Mouse (Mus musculus) layer of hippocampus, adult 2 months (tissue): Measurements from ENCODE around the gene Col5a3. TPM values are rescaled to one million over a fixed set of nuclear protein-coding genes. Genes with fewer than 3 reads are reported as not detected.
A peak's percentile ranks its signal among the peaks of the same experiment; 100 is the strongest.

Experiments
- DNase-seq, 2 experiments: peaks; one replicate each; pipeline ENCODE4 v3.0.0; 2022; ENCODE audit warnings: low spot score in 2 of 2
- H3K27ac ChIP-seq: fragments of 200-600 bp; 2 replicates; pipeline ENCODE4 v1.8.1; 2022
- H3K4me3 ChIP-seq: fragments of 200-600 bp; 2 replicates; pipeline ENCODE4 v1.8.1; 2022; ENCODE audit warnings: mild to moderate bottlenecking
- CTCF ChIP-seq: fragments of 200-600 bp; conservative IDR thresholded peaks from 2 replicates; pipeline ENCODE4 v1.8.1; 2022; ENCODE audit warnings: antibody characterized with exemption, mild to moderate bottlenecking, moderate library complexity
- total RNA-seq, 2 experiments: library from RNA; stranded (reverse); gene quantifications; 2 replicates each; pipeline ENCODE4 v1.2.3; 2021

Col5a3 gene
- total RNA-seq, 2 experiments from 2014 or later: 1.6 to 1.8 TPM

DNA sequence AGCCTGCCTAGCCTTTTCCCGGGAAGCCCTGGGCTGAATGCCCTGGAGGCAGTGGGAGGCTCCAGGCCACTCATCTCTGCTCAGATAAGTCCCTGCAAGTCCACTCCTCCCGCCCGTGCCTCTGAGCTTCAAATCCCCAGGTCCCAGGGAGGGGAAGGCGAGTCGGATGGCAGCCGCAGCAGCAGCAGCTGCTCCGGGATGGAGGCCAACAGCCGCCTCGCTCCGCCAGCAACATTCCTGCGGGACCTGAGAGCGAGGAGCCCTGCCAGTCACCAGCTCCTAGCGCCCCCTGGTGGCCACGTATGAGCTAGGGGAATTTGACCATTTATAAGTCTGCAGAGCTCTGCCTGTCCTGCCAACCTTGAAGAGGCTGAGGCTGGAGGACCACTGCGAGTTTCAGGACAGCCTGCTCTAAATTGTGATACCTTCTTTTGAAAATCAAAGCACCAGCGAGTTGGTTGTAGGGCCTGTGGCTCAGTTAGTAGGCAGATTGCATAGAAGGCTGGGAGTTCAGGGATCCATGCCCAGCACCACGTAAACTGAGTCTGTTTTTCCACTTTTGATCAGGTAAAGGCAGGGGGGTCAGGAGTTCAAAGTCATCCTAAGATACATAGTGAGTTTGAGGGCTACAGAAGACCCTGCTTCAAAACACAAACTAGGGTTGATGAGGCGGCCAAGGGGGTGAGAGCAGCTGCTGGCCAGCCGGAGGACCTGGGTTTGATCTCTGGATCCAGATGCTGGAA lies 16.2 kb upstream of the Col5a3 start:
- H3K4me3 ChIP-seq: no peak overlapping the region
- peak; percentile 97 for TF ChIP-seq CTCF
- H3K27ac ChIP-seq: no peak overlapping the region

DNA sequence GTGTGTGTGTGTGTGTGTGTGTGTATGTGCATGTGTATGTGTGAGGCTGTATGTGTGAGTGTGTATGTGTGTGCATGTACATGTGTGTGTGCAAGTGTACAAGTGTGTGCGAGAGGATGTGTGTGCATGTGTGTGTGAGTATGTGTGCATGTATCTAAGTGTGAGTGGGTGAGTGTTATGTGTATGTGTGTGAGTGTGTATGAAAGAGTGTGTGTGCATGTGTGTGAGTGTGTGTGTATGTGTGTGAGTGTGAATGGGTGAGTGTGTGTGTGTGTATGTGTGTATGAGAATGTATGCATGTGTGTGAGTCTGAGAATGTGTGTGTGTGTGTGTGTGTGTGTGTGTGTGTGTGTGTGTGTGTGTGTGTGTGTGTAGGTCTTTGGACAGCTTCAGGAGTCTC lies 13.3 kb upstream of the Col5a3 start:
- Histone ChIP-seq H3K27ac (no peak overlapping the region), H3K4me3 (no peak overlapping the region)
- no peak for DNase-seq
- TF ChIP-seq CTCF: no peak

More for the DNA sequence above, 16.2 kb upstream of the Col5a3 start:
- DNase-seq: peak; percentile 93 to 96

DNA sequence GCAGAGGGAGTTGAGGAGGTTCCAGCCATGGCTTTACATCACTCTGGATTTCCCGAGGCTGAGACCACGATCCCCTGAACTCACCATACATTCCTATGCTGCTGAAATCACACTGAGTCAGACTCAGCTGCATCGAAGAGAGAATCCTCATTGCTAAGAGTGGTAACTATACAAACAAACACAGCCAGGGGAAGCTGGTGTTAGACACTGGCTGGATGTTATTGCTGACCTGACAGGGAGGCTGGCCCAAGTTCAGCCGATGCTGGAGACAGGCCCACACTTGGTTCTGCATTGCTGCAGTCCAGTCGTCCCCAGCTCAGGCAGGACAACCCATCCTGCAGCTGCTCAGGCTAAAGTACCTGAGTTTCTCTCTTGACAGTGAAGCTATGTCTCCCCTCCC lies 10.9 kb upstream of the Col5a3 start:
- no peak overlapping the region for H3K4me3 ChIP-seq

DNA sequence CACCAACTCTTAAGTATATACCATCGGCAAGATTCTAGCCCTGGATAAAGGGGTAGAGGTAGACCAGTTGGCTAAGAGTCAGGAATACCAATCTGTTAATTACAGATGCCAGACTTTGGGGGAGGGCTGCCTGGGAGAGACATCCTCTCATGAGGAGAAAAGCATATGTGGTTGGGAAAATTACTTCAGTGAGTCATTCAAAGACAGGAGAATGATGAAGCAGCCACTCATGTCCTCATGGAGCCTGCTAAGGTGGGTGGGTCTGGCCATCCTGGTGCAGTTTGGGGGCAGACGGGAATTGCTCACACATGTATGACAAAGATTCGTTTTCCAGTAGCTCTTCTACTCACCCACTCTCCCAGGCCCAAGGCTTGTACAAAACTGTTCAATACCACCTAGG lies 8.0 kb upstream of the Col5a3 start:
- Histone ChIP-seq H3K4me3 (no peak overlapping the region), H3K27ac (no peak overlapping the region)
- TF ChIP-seq CTCF: no peak
- peak in 1 of 2 experiments; percentile 71 for DNase-seq

More for the DNA sequence above, 10.9 kb upstream of the Col5a3 start:
- no peak for DNase-seq
- no peak for TF ChIP-seq CTCF
- H3K27ac ChIP-seq: no peak overlapping the region

DNA sequence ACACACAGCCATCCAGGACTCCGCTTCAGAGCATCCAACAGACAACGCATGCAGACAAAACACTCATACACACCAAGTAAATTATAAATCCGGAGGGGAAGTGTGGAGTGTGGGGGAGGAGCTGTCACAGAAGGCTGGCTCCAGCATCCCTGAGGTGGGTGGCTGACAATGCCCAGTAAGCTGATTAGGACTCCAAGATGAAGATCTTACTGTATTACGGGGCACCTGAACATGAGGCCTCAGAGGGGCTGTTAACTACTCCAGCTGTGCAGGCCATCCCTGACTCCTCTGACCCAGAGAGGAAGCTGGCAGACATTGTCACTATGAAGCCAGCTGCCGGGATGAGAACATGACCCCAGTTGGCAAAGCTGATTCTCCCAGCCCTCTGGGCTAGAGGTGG lies 5.1 kb upstream of the Col5a3 start:
- H3K27ac ChIP-seq: no peak overlapping the region
- DNase-seq: no peak
- no peak for TF ChIP-seq CTCF
- H3K4me3 ChIP-seq: no peak overlapping the region

DNA sequence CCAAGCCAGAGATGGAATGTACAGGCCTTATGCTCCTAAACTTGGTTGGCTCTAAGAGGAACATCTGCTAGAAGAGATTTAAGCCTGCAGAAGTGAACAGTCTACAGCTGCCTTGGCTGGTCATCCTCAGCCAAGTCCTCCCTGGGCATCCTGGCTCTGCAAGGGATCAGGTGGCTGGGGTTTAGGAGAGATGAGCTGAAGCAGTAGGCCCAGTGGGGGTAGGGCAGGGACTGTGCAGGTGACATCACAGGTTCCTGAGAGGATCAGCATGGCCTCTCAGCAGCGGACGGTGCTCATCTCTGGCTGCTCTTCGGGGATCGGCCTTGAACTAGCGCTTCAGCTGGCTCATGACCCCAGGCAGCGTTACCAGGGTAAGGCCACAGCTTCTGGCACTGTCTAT lies 3.4 kb upstream of the Col5a3 start, which contains the start of gene Rdh8:
Rdh8 (plus strand) TSS at position 268 of the 400 bp plus-strand sequence.
- no peak within 1 kb of the TSS for H3K4me3 ChIP-seq
- DNase-seq: no peak
- no peak for TF ChIP-seq CTCF
- no peak within 1 kb of the TSS for H3K27ac ChIP-seq

DNA sequence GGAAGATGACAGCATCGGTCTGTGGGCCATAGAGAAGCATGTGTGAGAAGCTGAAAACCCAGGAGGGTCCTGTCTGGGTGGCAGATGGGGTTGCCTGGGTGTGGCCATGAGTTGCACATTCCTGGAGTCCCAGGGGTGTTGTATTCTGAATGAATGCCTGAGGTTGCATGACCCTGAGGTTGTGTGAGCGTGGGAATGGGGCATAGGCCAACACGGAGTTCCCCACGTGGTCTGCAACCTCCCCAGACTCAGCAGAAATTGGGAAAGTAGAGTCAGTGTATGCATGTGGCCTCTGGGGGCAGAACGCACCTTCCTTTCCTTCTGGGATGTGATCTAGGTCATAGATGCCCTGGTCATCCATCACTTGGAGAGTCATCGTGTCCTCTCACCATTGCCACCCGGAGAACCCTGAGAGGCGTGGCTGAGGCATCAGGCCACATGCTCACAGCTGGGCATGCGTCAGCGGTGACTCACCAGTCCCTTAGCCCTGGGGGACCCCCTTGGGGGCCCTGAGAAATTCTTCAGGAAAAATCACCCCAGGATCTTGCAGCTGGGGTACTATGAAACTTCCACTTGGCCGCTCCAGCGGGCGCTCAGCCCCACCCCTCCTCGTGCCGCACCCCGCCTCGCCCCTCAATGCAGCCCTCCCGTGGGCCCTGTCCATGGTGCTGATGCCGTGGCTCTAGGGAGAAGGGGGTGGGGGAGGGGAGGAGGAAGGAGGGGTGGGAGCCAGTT lies 2.2 kb downstream of the Col5a3 start:
- no peak for DNase-seq
- TF ChIP-seq CTCF: no peak
- Histone ChIP-seq H3K27ac (no peak overlapping the region), H3K4me3 (no peak overlapping the region)

DNA sequence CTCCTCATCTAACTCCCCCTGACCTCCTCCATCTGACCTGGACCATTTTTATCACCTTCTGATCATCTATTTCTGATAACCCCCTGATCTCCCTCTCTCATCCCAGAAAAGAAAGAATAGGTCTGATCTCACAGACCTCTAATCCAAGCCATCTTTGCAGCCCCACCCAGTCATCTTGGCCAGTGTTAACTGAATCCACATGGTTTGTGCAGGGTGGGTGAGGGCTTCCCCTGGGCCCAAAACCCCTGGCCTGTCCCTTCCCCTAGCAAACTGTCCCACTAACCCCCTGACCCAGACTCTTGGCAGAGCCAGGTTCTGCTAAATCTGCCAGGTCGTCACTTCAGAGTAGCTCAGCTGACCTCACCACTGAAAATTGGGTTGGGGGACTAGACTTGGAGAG lies 4.1 kb downstream of the Col5a3 start:
- H3K27ac ChIP-seq: no peak overlapping the region
- no peak for TF ChIP-seq CTCF
- no peak overlapping the region for H3K4me3 ChIP-seq
- DNase-seq: no peak

DNA sequence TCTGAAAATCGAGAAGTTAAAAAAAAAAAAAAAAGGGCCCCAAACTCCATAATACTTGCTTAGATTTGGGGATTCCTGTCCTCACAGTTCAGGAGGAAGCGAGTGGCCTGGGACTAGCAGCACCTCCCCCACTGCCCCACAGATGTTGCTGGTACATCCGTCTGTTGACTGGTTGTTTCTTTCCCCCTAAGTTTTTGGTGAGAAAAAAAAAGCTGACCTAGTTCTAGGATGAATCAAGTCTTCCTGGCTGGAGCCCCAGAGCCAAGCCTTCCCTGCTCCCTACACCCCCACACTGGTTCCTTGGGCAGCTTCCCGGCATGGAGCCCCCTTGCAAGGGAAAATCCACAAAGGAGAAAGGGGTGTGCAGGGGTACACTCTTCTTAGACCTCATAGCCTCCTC lies 4.6 kb downstream of the Col5a3 start:
- no peak overlapping the region for H3K27ac ChIP-seq
- DNase-seq: peak in 1 of 2 experiments; percentile 4
- no peak overlapping the region for H3K4me3 ChIP-seq
- TF ChIP-seq CTCF: no peak

DNA sequence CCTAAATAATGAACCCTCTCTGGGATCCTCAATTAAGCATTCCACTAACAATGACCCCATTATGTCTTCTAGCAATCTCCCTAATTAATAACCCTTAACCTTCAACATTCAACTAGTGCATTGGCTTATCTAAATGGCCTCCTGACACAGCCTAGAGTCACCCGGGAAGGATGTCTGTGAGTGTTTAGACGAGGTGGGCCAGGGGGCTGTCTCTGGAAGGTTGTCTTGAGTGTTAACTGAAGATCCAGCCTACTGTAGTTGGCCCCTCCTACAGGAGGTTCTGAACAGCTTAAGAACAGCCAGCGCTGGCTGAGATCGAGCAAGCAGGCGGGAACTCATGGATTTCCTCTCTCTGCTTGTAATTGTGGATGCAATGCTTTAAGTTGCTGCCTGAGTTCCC lies 9.2 kb downstream of the Col5a3 start:
- TF ChIP-seq CTCF: no peak
- Histone ChIP-seq H3K27ac (no peak overlapping the region), H3K4me3 (no peak overlapping the region)
- no peak for DNase-seq

DNA sequence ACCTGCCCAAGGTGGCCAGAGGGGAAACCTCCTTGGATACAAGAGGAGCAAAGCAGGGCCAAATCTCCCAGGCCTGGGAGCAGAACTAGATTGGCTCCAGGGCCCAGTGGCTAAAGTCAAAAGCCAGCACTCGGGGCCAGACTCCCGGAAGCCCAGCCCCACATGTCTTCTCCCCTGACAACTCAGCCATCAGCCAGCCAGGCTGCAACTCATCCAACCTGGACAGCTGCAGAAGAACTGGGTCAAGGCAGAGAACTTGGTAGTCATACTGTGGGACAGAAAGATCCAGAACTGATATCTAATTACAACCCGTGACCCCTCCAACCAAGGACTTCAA lies 9.7 kb downstream of the Col5a3 start:
- Histone ChIP-seq H3K4me3 (no peak overlapping the region), H3K27ac (no peak overlapping the region)
- DNase-seq: no peak
- no peak for TF ChIP-seq CTCF

DNA sequence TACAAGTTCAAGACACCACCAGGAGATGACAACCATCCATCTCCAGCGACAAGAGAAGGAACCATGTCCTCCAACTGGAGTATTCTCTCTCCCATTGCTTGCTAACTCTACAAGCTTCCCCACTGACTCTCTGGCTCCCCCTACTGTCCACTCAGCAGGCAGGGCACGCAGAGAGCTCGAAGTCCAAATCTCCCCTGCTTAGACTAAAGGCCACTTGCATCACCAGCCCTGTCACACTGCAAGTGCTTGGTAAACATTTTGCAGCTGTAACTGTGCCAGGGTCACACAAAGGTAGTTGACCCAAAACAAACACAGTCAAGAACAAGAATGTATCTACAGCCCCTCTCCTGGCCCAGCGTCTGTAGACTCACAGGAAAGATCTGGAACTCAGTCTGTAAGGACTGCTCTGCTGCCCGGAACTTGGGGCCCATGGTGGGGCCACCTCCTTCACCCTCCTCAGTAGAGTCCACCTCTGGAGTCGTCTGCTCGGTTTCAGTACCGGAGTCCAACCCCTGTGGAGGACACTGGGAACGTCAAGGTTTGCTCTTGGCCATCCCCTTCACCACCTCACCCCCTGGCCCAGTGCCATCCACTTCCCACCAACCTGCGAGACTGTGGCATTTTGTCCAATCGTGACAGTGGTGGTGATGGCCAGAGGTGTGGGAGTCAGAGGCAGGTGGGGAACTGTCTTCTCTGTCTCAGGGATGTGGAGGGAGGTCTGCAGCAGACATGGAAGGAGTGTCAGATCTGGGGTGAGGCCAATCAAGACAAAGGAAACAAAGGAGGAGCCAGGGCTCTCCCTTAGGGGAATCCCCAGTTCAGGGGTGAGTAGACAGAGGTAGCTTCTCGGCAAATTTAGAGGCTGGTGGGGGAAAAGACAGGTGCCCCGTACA lies 10.4 kb downstream of the Col5a3 start:
- Histone ChIP-seq H3K27ac (no peak overlapping the region), H3K4me3 (no peak overlapping the region)
- peak; percentile 96 for TF ChIP-seq CTCF
- peak; percentile 58 to 73 for DNase-seq
